Mouse (Mus musculus): ENCODE results near the gene Gm11437. TPM values are rescaled to one million over a fixed set of nuclear protein-coding genes. Genes with fewer than 3 reads are reported as not detected.

The Gm11437 gene
- polyA plus RNA-seq, 1 experiment from 2014 or later: not detected

- H3K27ac ChIP-seq: no peak overlapping the region
- peak overlapping the region; percentile 62 for H3K4me2 ChIP-seq
- H3K36me3 ChIP-seq (replicated peaks): peaks cover 23% of the 10 kb centered on the region
- peak overlapping the region; percentile 87 for H3K9ac ChIP-seq
- no peaks in the 10 kb centered on the region for H3K9me3 ChIP-seq
- WGBS: 3% methylated on average over 11 of the region's 11 CpGs
- peaks cover 10% of the 10 kb centered on the region; the same call in 1 of the 2 replicates for H3K4me1 ChIP-seq
- H3K4me3 ChIP-seq (replicated peaks): peak overlapping the region; percentile 84
- no peak; the same call in none of the 2 replicates for ATAC-seq (ENCODE audit: low FRiP score)
- H3K27me3 ChIP-seq: no peaks in the 10 kb centered on the region
These were observed 37.5 kb downstream of the Gm11437 start for GRCm38 (mm10) chr11:84129799-84130185.

GRCm38 (mm10) chr11:84128943-84129798, 38.1 kb downstream of the Gm11437 start, which contains the start of the genes Tada2a and Acaca:
Gene Tada2a (minus strand): TSS chr11:84129600.
Gene Acaca (plus strand): TSS chr11:84129672.
- Histone ChIP-seq H3K4me2 (peak within 1 kb of the TSS; percentile 62), H3K4me3 (replicated peaks) (peak within 1 kb of the TSS; percentile 84), H3K9me3 (no peaks in the 10 kb centered on the region), H3K27ac (peak within 1 kb of the TSS; percentile 65; the same call in 1 of the 2 replicates), H3K4me1 (peaks cover 10% of the 10 kb centered on the region; the same call in 1 of the 2 replicates), H3K27me3 (no peaks in the 10 kb centered on the region), H3K9ac (peak within 1 kb of the TSS; percentile 87), H3K36me3 (replicated peaks) (peaks cover 29% of the 10 kb centered on the region)
- under 1% methylated on average over 59 of the region's 83 CpGs for WGBS
- ATAC-seq (ENCODE audit: low FRiP score): peak; percentile 93

DNA sequence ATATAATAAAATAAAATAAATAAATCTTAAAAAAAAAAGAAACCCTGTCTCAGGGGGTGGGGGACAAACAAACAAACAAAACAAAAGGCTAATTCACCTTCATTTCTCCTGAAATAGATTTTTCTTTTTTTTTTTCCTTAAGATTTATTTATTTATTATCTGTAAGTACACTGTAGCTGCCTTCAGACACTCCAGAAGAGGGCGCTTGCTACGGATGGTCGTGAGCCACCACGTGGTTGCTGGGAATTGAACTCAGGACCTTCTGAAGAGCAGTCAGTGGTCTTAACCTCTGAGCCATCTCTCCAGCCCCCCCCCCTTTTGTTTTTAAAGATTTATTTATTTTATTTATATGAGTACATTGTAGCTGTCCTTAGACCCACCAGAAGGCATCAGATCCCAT, 39.3 kb downstream of the Gm11437 start:
- no peak for ATAC-seq (ENCODE audit: low FRiP score)
- peaks cover 36% of the 10 kb centered on the region for H3K36me3 ChIP-seq (replicated peaks)
- H3K27ac ChIP-seq: no peak overlapping the region
- peaks cover 10% of the 10 kb centered on the region; the same call in 1 of the 2 replicates for H3K4me1 ChIP-seq
- 91% methylated on average over 4 of the region's 4 CpGs for WGBS
- H3K9me3 ChIP-seq: no peaks in the 10 kb centered on the region
- no peak overlapping the region for H3K9ac ChIP-seq
- H3K4me3 ChIP-seq (replicated peaks): no peak overlapping the region
- no peak overlapping the region; the same call in 1 of the 2 replicates for H3K4me2 ChIP-seq
- no peaks in the 10 kb centered on the region for H3K27me3 ChIP-seq

- peaks cover 84% of the 10 kb centered on the region for H3K36me3 ChIP-seq (replicated peaks)
These were observed 46.0 kb downstream of the Gm11437 start for GRCm38 (mm10) chr11:84121051-84121956.

DNA sequence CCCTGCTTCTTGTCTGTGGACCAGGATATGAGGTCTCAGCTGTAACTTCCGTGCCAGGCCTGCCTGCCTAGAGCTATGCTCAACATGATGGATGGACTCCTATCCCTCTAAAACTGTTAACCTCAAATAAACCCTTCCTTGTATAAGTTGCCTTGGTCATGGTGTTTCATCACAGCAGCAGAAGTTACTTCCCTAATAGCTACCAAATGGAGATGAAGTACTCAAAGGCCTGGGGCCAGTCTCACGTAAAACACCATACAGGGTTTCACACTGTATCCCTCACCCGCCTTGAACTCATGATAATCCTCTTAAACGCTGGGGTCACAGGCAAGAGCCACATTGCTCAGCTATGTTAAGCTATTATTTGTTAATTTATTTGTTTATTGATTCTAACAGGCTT, 49.8 kb downstream of the Gm11437 start:
- H3K4me3 ChIP-seq (replicated peaks): no peak overlapping the region
- H3K27ac ChIP-seq: no peak overlapping the region
- no peaks in the 10 kb centered on the region for H3K27me3 ChIP-seq
- peaks cover 71% of the 10 kb centered on the region for H3K36me3 ChIP-seq (replicated peaks)
- H3K9me3 ChIP-seq: no peaks in the 10 kb centered on the region
- ATAC-seq (ENCODE audit: low FRiP score): no peak
- H3K4me1 ChIP-seq: no peaks in the 10 kb centered on the region
- H3K9ac ChIP-seq: no peak overlapping the region
- WGBS: 87% methylated on average over 4 of the region's 4 CpGs
- H3K4me2 ChIP-seq: no peak overlapping the region

More at GRCm38 (mm10) chr11:84121051-84121956, 46.0 kb downstream of the Gm11437 start:
- Histone ChIP-seq H3K4me2 (no peak overlapping the region), H3K4me3 (replicated peaks) (no peak overlapping the region), H3K9ac (no peak overlapping the region), H3K27ac (no peak overlapping the region), H3K4me1 (no peaks in the 10 kb centered on the region), H3K9me3 (no peaks in the 10 kb centered on the region), H3K27me3 (no peaks in the 10 kb centered on the region)
- WGBS: 85% methylated on average over 12 of the region's 12 CpGs
- ATAC-seq (ENCODE audit: low FRiP score): no peak

DNA sequence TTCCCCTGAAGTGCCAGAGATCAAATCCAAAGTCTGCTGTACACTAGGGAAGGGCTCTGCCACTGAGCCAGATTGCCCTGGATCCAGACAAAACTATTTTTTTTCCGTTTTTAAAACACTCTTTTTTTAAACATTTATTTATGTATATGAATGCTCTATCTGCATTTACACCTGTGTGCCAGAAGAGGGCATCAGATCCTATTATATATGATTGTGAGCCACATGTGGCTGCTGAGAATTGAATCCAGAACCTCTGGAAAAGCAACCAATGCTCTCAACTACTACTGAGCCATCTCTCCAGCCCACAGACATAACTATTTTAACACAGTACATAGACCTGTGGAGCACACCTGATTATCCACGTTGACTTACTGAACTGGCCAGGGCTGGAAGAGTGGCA, 51.1 kb downstream of the Gm11437 start:
- no peak overlapping the region for H3K9ac ChIP-seq
- no peaks in the 10 kb centered on the region for H3K27me3 ChIP-seq
- no peak for ATAC-seq (ENCODE audit: low FRiP score)
- H3K4me3 ChIP-seq (replicated peaks): no peak overlapping the region
- H3K27ac ChIP-seq: no peak overlapping the region
- no peaks in the 10 kb centered on the region for H3K9me3 ChIP-seq
- peaks cover 64% of the 10 kb centered on the region for H3K36me3 ChIP-seq (replicated peaks)
- H3K4me2 ChIP-seq: no peak overlapping the region
- WGBS: 78% methylated on average over 2 of the region's 2 CpGs
- no peaks in the 10 kb centered on the region for H3K4me1 ChIP-seq

GRCm38 (mm10) chr11:84115646-84116045, 51.6 kb downstream of the Gm11437 start:
- H3K9ac ChIP-seq: no peak overlapping the region
- no peak overlapping the region for H3K4me2 ChIP-seq
- H3K4me1 ChIP-seq: no peaks in the 10 kb centered on the region
- H3K36me3 ChIP-seq (replicated peaks): peaks cover 63% of the 10 kb centered on the region
- WGBS: 94% methylated on average over 9 of the region's 9 CpGs
- no peak overlapping the region for H3K27ac ChIP-seq
- ATAC-seq (ENCODE audit: low FRiP score): no peak
- H3K27me3 ChIP-seq: no peaks in the 10 kb centered on the region
- H3K4me3 ChIP-seq (replicated peaks): no peak overlapping the region
- H3K9me3 ChIP-seq: no peaks in the 10 kb centered on the region

- Histone ChIP-seq H3K4me2 (no peak overlapping the region), H3K27me3 (no peaks in the 10 kb centered on the region), H3K36me3 (replicated peaks) (peaks cover 63% of the 10 kb centered on the region), H3K4me3 (replicated peaks) (no peak overlapping the region), H3K9me3 (no peaks in the 10 kb centered on the region), H3K9ac (no peak overlapping the region), H3K4me1 (no peaks in the 10 kb centered on the region), H3K27ac (no peak overlapping the region)
- WGBS: 94% methylated on average over 5 of the region's 5 CpGs
- no peak for ATAC-seq (ENCODE audit: low FRiP score)
These were observed 53.7 kb downstream of the Gm11437 start for GRCm38 (mm10) chr11:84113623-84114022.

GRCm38 (mm10) chr11:84107137-84107536, 60.1 kb downstream of the Gm11437 start:
- WGBS: 72% methylated on average over 2 of the region's 2 CpGs
- no peak overlapping the region for H3K4me3 ChIP-seq (replicated peaks)
- H3K4me2 ChIP-seq: no peak overlapping the region
- no peaks in the 10 kb centered on the region for H3K9me3 ChIP-seq
- H3K27me3 ChIP-seq: no peaks in the 10 kb centered on the region
- no peak overlapping the region for H3K27ac ChIP-seq
- H3K9ac ChIP-seq: no peak overlapping the region
- no peak for ATAC-seq (ENCODE audit: low FRiP score)
- no peaks in the 10 kb centered on the region for H3K4me1 ChIP-seq
- H3K36me3 ChIP-seq (replicated peaks): peaks cover 82% of the 10 kb centered on the region

DNA sequence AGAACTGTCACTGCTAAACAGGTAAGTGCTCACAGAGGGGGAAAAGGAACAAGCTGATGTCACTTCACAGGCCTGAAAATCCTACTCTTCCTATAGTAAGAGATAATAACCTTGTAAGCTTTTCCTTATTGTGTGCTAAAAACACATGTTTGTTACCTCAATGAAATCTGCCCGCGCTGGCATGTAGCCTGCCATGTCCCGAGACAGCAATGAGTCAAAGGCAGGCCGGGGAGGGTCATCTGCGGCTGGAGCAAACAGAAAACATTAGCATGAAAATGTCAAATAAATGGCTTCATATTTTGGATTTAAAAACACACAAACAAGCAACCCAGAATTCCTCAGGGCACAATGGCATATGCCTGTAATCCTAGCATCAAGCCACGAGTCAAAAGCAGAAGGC, 63.2 kb downstream of the Gm11437 start:
- H3K4me2 ChIP-seq: no peak overlapping the region
- H3K27me3 ChIP-seq: no peaks in the 10 kb centered on the region
- no peak overlapping the region for H3K4me3 ChIP-seq (replicated peaks)
- H3K9me3 ChIP-seq: no peaks in the 10 kb centered on the region
- no peak overlapping the region for H3K27ac ChIP-seq
- H3K4me1 ChIP-seq: peaks cover 5% of the 10 kb centered on the region
- ATAC-seq (ENCODE audit: low FRiP score): no peak
- WGBS: 94% methylated on average over 6 of the region's 6 CpGs
- no peak overlapping the region for H3K9ac ChIP-seq
- H3K36me3 ChIP-seq (replicated peaks): peaks cover 83% of the 10 kb centered on the region

DNA sequence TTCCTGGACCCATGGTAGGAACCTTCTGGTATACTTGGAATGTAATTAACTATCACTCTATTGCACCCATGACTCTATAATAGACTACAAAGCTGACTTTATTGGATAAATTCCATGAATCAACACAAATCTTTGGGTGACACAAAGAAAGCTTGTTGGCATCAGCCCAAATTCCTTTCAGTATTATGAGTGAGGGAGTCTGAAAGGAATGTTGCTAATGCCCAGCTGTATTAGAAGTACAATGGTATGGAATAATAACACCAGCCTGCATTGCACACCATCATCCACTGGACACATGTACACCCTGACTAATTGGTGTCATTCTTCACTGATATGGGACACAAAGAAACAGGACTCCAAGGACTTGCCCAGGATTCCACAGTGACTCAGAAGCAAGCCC, 66.1 kb downstream of the Gm11437 start:
- Histone ChIP-seq H3K9me3 (no peaks in the 10 kb centered on the region), H3K4me2 (no peak overlapping the region), H3K4me1 (peaks cover 5% of the 10 kb centered on the region), H3K36me3 (replicated peaks) (peaks cover 81% of the 10 kb centered on the region), H3K9ac (no peak overlapping the region), H3K27ac (0 out of 2 replicates have a peak overlapping the region, but pooled peaks have one; percentile 20), H3K4me3 (replicated peaks) (no peak overlapping the region), H3K27me3 (no peaks in the 10 kb centered on the region)
- no peak; the same call in 1 of the 2 replicates for ATAC-seq (ENCODE audit: low FRiP score)
